Mouse (Mus musculus): ENCODE data around the gene Slc45a1.

DNA sequence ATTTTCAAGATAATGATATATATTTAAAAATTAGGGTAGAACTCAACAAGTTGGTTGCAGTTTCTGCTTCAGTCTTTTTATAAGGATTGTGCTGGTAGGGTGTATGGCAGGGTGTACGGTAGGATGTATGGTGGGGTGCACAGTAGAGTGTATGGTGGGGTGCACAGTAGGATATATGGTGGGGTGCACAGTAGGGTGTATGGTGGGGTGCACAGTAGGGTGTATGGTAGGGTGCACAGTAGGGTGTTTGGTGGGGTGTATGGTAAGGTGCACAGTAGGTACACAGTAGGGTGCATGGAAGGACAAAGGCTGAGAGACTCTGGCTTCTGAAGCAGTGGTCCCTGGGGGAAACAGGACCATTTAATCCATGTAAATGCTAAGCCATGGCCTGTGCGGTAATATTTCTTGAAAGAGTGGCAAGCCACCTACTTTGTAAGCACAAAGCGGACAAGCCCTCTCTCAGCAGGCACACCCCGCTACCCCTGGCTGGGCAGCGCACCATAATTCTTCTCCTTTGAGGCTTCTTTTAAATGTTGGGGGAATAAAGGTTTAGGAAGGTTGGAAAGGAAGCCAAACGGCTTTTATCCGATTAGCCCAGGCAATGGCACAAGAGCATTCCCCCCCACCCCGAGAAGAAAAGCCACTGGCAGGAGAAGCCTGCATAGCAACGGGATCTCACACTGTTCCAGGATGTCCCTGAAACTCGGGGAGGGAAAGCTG, 25.3 kb upstream of the Slc45a1 start:
- TF ChIP-seq CTCF (conservative IDR thresholded peaks at IDR 0.05; ENCODE audit: low read length) (no peak), POU5F1 (IDR thresholded peaks at IDR 0.05; ENCODE audit: borderline replicate concordance, low read length) (no peak), NANOG (IDR thresholded peaks at IDR 0.05; ENCODE audit: borderline replicate concordance, low read length) (no peak)
